Mouse (Mus musculus): ENCODE data around the gene Ccnd2.

Ccnd2 gene

DNA sequence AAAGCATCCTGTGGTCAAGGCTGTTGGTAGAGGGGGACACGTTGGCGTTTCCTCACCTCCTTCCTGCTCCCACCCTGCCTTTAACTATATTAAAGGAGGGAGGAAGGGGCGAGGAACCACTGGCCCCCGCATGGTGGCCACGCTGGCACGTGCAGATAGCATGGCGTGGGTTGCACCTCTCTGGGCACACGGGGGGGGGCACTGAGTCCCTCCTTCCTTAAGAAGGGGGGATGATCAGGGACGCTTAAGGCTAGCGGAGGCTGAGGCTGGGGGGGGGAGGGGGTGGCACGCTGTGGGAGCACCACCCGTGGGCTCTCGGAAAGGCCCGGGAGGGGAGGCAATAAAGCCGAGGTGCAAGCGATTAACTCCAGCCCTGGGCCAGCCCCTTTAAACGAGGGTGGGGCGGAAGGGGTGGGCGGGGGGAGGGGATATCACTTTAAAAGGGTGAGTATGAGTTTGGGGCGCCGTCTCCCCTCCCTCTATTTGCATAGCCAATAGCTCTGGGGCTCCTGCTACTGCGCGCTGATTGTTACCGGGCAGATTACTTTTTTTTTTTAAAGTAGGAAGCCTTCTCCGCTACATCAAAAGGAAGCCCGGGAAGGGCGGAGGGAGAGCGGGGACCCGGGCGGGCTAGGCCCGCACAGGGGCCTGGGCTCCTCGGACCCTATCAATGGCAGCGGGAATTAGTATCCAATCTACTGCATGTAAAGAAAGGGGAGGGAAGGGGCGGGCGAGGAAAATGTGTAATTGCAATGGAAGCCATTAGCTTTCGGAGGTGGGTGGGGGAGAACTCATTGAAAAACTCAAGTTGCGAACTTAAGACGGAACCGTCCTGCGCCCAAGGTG lies at the start of gene Ccnd2:
Gene Ccnd2 (minus strand): TSS at position 88 of the 846 bp plus-strand sequence.
- peak; percentile 68 to 73 for DNase-seq

DNA sequence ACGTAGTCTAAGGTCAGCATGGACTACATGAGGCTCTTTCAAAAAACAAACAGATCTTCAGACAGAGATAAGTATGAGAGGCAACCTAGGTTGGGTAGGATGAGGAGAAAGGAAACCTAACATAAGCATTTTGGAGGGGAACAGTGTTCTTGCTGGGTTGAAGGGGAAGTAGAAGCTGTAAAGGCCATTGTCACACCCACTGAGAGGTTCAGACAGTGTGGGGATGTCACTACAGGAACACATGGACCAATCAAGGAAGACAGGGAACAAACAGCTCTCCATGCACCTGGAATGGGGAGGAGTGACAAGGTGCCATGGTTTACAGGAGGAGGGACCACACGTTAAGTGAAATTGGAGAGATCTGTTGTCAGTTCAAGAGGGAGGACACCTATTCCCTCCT lies 45.0 kb upstream of the Ccnd2 start:
- DNase-seq, result no peak

GRCm38 (mm10) chr6:127181296-127181695 lies 29.3 kb upstream of the Ccnd2 start:
- peak; percentile 78 to 91 for DNase-seq

DNA sequence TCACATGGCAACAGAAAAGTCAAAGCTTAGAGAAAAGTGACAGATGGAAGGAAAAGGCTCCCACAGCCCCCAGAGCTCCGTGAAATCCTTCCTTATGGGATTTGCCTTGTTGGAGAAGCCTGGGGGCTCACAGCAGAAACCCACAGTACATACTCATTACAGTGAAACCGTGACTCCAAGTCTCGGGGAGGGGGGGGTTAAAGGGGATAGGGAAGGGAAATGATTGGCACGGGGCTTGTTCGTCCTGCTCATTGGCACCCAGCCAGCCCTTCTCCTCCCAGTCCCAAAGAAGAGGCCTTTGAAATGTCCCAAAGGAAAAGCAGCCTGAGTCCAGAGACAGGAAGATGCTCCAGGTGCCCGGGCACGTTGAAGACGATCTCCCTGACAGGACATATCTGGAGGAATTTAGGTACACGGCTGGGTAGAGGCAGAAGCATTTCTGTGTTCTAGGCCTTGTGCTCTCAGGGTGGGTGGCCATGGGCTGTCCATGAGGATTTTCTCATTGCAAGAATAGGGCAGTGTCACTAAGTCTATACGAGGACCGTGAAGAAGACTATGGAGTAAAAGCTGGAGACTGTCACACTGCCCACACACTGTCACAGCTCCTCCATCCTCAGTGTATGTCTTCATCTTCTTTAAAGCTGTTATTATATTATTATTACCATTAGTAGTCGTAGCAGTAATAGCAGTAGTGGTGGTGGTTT lies 27.2 kb upstream of the Ccnd2 start:
- DNase-seq, result peak; percentile 77 to 83

DNA sequence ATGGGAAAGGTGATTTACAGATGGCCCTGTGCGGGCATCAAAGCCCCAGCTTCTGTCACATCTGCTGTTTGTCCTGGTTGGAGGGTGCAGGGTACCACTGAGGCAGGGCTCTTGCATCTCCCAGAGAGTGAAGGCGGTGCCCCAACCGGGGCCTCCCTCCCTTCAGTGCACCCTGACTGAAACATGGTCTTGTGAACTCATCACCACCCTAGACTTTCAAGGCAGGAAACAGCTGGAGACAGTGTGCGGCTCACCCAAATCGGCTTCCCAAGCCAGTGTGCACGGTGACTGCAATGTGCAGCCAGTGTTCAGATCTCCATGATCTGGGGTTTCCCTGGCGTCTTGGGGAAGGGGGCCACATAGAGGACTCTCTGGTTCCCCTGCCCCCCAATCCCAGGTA lies 26.0 kb upstream of the Ccnd2 start:
- no peak for DNase-seq

GRCm38 (mm10) chr6:127177441-127177840 lies 25.4 kb upstream of the Ccnd2 start:
- DNase-seq, result peak; percentile 25 to 47

DNA sequence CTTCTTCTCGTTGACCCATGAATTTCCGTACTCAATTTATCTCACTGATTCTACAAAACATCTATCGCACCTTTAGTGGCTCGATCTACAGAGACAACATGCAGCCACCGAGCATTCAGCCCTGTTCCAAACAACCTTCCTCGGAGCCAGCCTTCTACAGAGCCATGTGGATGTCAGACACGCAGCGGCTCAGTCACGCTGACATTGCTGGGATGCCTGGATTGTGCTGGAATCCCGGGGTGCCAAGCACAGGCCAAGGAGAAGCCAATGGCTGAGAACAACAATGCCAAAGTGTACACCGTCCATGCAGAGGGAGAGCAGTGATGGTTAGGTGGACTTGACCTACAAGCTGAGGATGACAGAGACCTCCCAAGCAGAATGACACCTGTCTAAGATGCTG lies 20.5 kb upstream of the Ccnd2 start:
- DNase-seq, result no peak

DNA sequence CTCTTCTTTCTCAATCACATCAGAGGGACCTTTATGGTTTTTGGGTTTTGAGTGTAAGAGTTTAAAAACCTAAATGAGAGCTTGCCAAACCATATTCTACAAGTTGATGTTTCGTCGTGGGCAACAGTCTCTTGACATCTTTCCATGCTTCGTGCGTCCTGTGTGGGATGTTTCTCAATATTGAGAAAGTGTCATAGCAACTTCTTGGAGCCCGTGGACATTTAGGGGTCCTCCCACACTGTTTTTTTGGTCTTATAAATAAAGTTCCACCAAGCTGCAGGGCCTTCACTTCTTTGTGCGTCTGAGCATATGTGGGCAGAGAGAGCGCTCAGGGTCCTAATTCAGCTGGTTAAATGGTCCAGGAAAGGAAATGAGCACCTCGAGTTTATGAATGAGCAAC lies 18.7 kb upstream of the Ccnd2 start:
- DNase-seq, result no peak

DNA sequence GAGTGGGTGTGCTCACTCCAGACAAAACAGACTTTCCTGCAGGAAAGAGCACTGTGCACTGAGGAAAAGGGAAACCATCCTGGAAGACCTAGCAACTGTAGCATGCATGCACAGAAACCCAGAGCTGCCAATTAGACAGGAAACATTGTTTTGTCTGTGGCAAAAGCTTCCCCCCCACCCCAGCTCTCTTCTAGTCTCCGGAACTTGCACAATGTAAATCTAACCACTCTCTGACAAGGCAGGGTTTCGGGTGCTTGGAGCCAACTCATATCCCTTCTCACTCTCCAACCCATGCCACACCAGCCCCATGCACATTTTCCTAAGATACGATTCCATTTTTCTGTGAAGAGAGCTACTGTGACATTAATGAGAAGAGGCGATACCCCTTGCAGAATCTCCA lies 13.7 kb upstream of the Ccnd2 start:
- DNase-seq, result no peak

- no peak for DNase-seq
Measured at GRCm38 (mm10) chr6:127162842-127163241, 10.8 kb upstream of the Ccnd2 start.

DNA sequence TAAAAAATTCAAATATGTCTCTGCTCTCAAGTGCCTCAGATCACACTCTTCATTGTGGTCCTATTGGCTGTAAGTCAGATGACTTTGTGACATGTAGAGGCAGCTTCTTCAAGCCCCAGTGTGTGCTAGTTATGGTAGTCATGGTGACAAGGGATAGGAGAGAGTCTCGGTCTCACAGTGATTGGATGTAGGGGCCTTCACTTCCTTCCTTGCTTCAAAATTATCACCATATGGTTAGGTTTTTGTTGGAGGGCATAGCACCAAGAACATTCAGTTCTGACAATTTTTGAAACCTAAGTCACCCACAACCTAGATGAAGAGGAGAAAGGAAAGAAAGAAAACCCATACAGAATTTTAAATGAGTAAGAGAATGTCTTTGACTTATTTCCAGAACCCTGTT lies 5.3 kb upstream of the Ccnd2 start:
- DNase-seq, result no peak

DNA sequence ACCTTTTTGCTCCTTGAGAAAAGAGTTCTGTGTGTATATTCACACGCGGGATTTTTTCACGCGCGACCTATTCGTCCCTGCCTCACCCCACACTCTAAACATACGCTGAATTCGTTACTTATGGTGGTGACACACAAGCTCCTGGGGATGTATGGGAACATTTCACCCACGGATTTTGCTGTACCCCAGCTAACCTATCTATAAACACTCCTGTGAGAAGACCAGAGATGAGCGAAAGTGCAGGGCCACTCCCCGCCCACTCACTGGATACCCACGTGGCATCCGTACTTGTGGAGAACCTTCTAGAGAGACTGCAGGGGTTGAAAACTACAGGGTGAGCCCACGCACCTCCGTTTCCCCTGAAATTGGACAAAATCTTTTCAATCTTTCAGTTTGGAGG lies 3.5 kb upstream of the Ccnd2 start:
- DNase-seq, result peak in 1 of 2 experiments; percentile 18

GRCm38 (mm10) chr6:127154708-127155268 lies 2.8 kb upstream of the Ccnd2 start:
- DNase-seq, result peak; percentile 56 to 70

DNA sequence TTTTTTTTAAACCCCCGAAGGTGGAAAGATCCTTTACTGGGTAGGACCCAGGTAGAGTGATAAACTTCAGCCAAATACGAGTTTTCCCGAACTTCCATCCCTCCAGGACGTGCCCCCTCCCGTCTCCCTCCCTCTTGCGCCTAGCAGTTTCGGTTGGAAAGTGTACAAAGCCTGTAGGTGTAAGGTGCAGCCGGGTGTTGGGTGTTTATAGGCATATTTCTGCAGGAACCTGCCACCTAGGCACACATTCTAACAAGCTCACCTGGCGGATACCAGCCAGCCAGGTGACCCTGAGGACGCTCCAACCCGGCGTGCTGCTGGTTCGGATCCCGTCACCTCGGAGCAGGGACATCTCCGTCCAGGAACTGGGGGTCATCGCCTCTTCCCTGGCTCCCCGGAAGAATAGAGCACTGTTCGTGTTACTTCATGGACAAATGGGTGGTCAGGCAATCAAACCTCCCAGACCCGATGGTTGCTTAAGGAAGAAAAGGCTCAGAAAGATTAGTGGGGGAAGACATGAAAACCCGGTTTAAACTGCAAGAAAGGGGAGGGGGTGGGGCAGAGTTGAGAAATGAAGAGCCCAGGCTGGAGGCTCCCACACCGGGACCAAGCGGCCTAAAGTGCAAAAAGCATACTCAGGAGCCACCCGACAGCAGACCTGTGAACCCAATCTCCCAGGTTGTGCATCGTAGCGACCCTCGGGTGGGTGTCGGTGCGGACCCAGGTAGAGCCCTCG lies 2.1 kb upstream of the Ccnd2 start:
- DNase-seq, result peak in 1 of 2 experiments; percentile 27

GRCm38 (mm10) chr6:127153296-127153800 lies 1.4 kb upstream of the Ccnd2 start:
- peak; percentile 39 to 46 for DNase-seq

DNA sequence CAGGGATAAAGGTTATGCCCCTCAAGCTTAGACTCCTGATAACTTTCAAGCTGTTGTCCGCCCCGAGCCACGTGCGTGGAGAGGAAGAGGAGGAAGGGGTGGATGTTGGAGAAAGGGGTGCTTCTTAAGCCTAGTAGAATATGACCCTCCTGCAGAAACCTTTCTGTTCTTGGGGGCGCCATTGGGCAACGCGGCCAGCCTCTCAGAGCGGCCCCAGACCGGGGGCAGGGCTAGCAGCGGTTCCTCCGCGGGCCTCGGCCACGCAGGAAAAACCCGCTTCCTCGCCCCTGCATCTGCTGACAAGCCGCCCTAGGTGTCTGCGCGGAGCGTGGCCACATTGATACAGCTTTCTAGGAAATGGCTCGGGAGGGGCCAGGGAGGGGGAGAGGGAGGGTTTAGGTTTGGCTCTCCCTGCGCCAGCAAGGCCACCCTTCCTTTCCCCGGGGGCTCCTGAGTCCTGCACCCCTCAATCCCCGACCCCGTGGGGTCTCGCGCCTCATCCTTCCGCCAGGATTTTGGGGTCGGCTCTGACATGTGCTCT lies 358 bp downstream of the Ccnd2 start:
- peak; percentile 75 to 76 for DNase-seq

DNA sequence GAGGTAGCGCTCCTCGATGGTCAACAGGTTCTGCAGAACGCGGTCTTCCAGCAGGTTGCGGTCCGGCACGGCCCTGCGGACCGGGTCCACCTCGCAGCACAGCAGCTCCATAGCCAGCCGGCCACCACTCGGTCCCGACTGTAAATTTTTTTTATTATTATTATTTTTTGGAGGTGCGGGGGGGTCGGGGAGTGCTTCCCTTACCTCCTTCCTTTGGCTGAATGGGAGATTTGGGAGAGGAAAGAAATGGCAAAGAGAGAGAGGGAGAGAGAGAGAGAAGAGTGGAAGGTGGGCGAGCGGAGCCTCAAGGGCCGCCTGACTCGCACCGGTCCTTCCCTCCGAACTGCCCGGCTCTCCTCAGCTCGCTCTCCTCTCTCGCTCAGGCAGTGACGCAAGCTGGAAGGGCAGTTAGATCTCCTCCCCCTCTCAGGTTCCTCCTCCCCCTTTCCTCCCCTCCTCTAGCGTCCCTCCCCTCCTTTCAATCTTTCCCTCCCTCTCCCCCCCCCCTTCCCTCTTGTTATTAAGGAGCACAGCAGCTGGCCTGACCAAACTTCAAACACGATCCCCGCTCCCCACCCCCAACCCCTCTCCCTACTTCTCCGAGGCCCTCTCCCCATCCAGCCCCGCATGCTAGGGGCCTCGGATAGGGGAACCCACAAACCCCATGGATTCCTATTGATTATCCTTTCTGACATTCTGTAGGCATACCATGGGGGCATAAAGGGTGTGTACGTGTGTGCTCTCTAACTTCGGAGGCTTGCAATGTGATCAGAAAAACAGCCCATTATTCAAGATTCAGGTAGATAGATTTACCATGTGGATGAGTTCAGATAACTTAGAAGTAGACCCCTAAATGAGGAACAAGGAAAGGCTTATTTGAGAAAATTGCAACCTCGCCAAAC lies 1.1 kb downstream of the Ccnd2 start:
- DNase-seq, result peak; percentile 80 to 88

DNA sequence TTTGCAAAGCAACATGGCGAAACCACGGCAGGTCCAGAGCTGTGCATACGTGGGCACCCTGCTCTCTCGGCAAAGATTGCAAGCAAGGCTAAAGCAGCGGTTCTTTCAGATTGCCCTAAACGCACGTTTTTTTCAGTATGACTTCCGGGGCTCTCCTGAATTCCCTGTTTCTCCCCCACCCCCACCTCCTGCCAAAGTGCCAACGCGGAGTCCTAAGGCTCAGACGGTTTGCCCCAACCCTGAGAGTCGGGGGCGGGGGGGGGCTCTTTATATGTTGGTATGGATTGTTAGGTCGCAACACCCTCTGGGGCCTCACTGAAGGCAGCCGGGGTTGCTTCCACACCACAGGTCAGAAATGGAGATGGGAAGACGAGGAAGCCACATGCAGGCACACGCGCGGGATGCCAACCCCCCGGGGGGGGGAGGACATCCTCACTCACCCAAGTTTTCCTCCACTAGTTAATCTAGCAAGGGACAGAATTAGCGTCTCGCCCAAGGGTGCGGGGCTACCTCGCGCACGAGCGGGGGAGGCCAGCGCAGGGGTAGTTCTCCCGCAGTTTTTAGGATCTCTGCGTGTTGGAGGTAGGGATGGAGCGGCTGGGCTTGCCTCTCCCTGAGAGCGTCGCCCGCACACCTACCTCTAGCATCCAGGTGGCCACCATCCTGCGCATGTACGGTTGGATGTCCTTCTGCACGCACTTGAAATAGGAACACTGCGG lies 1.9 kb downstream of the Ccnd2 start:
- peak; percentile 64 to 72 for DNase-seq

DNA sequence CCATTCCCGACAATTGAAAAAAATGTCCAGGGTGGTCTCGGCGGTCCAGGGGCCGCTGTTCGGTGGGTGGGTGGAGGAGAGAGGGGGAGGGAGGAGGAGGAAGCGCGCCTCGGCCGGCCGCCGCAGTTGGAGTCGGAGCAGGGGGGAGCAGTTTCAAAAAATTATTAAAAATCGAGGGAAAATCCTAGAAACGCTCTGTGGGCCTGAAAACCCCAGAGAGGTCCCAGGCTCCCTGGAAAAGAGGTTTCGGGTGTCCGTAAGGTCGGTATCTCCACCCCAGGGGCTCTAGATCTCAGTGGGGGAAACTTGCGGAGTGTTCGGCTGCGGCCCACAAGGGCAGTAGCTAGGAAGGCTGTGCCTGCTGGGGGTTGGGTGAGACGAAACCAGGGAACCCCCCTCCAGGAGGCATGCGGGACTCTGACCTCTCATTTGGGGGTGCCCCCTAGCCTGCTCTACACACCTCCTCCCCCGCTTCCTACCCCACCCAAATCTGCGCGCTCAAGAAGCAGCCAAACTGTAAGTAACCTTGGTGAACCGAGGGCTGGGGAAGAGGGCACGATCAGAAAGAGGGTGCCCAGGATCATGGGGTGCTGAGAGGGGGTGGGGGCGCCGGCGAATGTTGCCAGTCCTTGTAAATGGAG lies 2.6 kb downstream of the Ccnd2 start:
- peak; percentile 57 to 60 for DNase-seq
